Mouse (Mus musculus) ES-Bruce4 (cell line): ENCODE measurements at regions not wholly inside any gene's neighbourhood (a gene's known extent, or its start where the extent isn't known, plus 50 kb on each side); places are given as distances from the start of the nearest gene placed in this dataset.

Source experiments
- CTCF ChIP-seq: IDR thresholded peaks from one replicate; pipeline ENCODE4 v1.8.1; 2011; ENCODE audit warnings: low read depth, low read length
- POLR2A ChIP-seq: IDR thresholded peaks from one replicate; pipeline ENCODE4 v1.8.1; 2011; ENCODE audit warnings: low read length; ENCODE audit not compliant: insufficient read depth

DNA sequence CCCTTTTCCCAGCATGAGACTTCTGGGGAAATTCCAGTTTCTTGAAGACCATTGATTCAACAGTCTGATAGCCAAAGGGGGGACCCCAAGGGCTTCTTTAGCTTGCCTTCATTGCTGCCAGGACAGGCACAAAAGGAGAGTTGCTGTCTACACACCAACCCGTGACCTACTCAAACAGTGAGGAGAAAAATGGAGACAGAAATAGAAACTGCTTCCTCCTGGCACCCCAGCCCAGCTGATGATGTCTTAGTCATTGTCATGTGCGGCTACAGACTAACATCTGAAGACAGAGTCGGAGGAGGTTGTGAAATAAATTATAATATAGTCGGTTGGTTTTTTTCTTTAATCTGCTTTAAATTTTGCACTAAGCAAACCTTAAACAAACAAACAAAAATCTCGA is 243.2 kb upstream of the Jmjd1c start:
- no peak for TF ChIP-seq POLR2A
- no peak for TF ChIP-seq CTCF
